Mouse (Mus musculus) spleen, adult 2 months (tissue): ENCODE results near the gene Ttll11.

Source experiments
- CTCF ChIP-seq: fragments of 200-500 bp; IDR thresholded peaks from 2 replicates; pipeline ENCODE4 v1.5.1; 2011; ENCODE audit warnings: mild to moderate bottlenecking, inconsistent platforms; ENCODE audit not compliant: insufficient read depth, insufficient read length, insufficient replicate concordance; ENCODE audit errors: extremely low read depth
- POLR2A ChIP-seq: fragments of 200-500 bp; IDR thresholded peaks from 2 replicates; pipeline ENCODE4 v1.6.1; 2011; ENCODE audit warnings: low read depth, low read length, inconsistent platforms

DNA sequence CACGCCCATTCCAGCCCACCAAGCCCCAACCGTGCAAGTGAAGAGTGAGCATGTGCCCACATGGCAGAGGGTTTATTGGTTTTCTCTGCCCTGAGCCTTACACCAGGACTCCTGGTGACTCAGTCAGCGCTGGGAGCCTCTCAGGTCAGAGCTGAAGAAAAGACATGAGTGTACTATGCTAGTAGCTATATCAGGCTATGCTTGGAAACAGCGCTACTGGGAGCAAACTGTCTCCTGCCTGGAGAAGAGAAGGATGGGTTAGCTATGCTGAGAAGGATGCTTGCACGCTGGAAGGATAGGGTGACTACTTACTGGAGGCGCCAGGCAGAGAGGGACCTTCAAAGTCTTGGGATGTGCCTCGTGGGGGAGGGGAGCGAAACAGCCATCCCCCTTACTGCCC lies 30.9 kb upstream of the Ttll11 start:
- no peak for TF ChIP-seq POLR2A
- TF ChIP-seq CTCF: no peak
